Mouse (Mus musculus) heart, embryonic 10.5 days (tissue): ENCODE measurements at regions not wholly inside any gene's neighbourhood (a gene's known extent, or its start where the extent isn't known, plus 50 kb on each side); places are given as distances from the start of the nearest gene placed in this dataset.

Experiments used
- DNase-seq: peaks from one replicate; pipeline ENCODE4 v3.0.0-alpha.2; 2017; ENCODE audit warnings: low spot score
- H3K27ac ChIP-seq: fragments of 300-500 bp; sonication (generic); 2 replicates; pipeline ENCODE4 v1.5.1; 2016; ENCODE audit warnings: mild to moderate bottlenecking
- H3K27me3 ChIP-seq: fragments of 300-500 bp; sonication (generic); 2 replicates; pipeline ENCODE4 v1.6.1; 2016; ENCODE audit warnings: mild to moderate bottlenecking; ENCODE audit not compliant: poor library complexity, insufficient read depth, severe bottlenecking
- H3K36me3 ChIP-seq: fragments of 300-500 bp; sonication (generic); 2 replicates; pipeline ENCODE4 v1.6.1; 2016; ENCODE audit warnings: mild to moderate bottlenecking, moderate library complexity
- H3K4me1 ChIP-seq: fragments of 300-500 bp; sonication (generic); 2 replicates; pipeline ENCODE4 v1.6.1; 2016; ENCODE audit warnings: mild to moderate bottlenecking
- H3K4me3 ChIP-seq: fragments of 300-500 bp; sonication (generic); 2 replicates; pipeline ENCODE4 v1.5.1; 2016; ENCODE audit warnings: mild to moderate bottlenecking, moderate library complexity
- H3K9me3 ChIP-seq: fragments of 300-500 bp; sonication (generic); 2 replicates; pipeline ENCODE4 v1.6.1; 2016; ENCODE audit warnings: mild to moderate bottlenecking, moderate library complexity
- WGBS: fragments of 180-500 bp; shearing (Covaris S2); methylation state at CpG from one replicate; pipeline ENCODE4 v1.1.7; 2016; 5-methylcytosine and 5-hydroxymethylcytosine counted together

GRCm38 (mm10) chr3:65443701-65444100 lies 51.3 kb upstream of the Ssr3 start:
- WGBS: 61% methylated on average over 1 of the region's 1 CpGs
- Histone ChIP-seq H3K4me3 (no peak overlapping the region), H3K27me3 (no peaks in the 10 kb centered on the region)

GRCm38 (mm10) chr3:65442946-65443345 lies 50.5 kb upstream of the Ssr3 start:
- no peak for DNase-seq
- no peaks in the 10 kb centered on the region for H3K36me3 ChIP-seq
- H3K27ac ChIP-seq: no peak overlapping the region
- no peaks in the 10 kb centered on the region for H3K27me3 ChIP-seq
- no peaks in the 10 kb centered on the region for H3K9me3 ChIP-seq
- H3K4me1 ChIP-seq: peaks cover 11% of the 10 kb centered on the region
- 57% methylated on average over 8 of the region's 8 CpGs for WGBS
- no peak overlapping the region for H3K4me3 ChIP-seq

More at GRCm38 (mm10) chr3:65443701-65444100, 51.3 kb upstream of the Ssr3 start:
- no peaks in the 10 kb centered on the region for H3K9me3 ChIP-seq
- no peak overlapping the region for H3K27ac ChIP-seq
- H3K36me3 ChIP-seq: no peaks in the 10 kb centered on the region
- H3K4me1 ChIP-seq: peaks cover 8% of the 10 kb centered on the region
- no peak for DNase-seq

- no peaks in the 10 kb centered on the region for H3K27me3 ChIP-seq
- 72% methylated on average over 4 of the region's 4 CpGs for WGBS
- H3K4me1 ChIP-seq: peaks cover 11% of the 10 kb centered on the region
- no peaks in the 10 kb centered on the region for H3K9me3 ChIP-seq
- H3K27ac ChIP-seq: no peak overlapping the region
- no peak overlapping the region for H3K4me3 ChIP-seq
- no peaks in the 10 kb centered on the region for H3K36me3 ChIP-seq
- no peak for DNase-seq
Measured at GRCm38 (mm10) chr3:65442269-65442668, 49.8 kb upstream of the Ssr3 start.
